Mouse (Mus musculus): Measurements from ENCODE around the gene Il13ra1. TPM values are rescaled to one million over a fixed set of nuclear protein-coding genes. Genes with fewer than 3 reads are reported as not detected.
A peak's percentile ranks its signal among the peaks of the same experiment; 100 is the strongest.

Gene Il13ra1
- 1 to 10 TPM; 3.8 to 4.3 TPM for total RNA-seq (2021)
- long read RNA-seq, experiment 1, transcript Il13ra1-201 (11 exons, 3,712 nt) = major isoform, 9 of 9 reads
- long read RNA-seq, experiment 1, partial matches to known transcripts = 0 of 9 reads
- long read RNA-seq, experiment 1, other reads (novel, unspliced or antisense) = 0 of 9 reads
- long read RNA-seq, experiment 2, transcript Il13ra1-201 (11 exons, 3,712 nt) = major isoform, 7 of 7 reads
- long read RNA-seq, experiment 2, partial matches to known transcripts = 0 of 7 reads
- long read RNA-seq, experiment 2, other reads (novel, unspliced or antisense) = 0 of 7 reads

DNA sequence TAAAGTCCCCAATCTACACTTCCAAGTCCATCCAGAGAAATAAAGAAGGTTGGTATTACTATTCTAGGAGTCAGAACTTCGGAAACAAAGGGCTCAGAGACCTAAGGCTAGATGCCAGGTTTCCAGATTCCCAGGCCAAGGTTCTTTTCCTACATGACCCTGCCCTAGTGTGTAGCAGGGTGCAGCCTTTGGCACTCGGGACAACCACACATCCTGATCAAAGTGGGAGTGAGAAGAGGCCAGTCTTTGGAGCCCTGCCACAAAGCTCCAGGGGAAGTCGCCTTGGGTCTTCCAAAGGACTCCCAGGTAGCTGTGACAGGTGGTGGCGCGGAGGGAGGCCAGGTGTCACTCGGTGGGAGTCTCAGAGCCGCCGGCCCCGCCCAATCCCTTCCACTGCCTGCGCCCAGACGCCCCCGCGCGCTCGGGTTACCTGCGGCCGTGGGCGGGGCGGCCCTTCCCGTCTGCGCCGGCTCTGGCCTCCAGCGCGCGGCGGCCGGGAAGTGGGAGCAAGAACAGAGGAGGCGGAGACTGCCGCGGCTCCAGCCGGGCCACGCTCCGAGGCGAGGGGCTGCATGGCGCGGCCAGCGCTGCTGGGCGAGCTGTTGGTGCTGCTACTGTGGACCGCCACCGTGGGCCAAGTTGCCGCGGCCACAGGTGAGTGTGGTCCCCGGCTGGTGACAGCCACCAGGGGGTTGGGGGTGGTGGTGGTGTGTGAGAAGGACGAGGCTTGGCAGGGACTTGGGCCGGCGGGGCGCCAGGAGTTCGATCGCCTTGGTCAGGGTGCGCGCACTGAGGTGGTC is at the start of gene Il13ra1:
Il13ra1 (plus strand) TSS at position 489 of the 800 bp plus-strand sequence.
- peak; percentile 17 to 22 for DNase-seq (ENCODE audit: extremely low spot score in 1 of 2, low spot score in 2 of 2)
- intact Hi-C loops (cut with DNase I) = no loop called here
- no peak for TF ChIP-seq CTCF (IDR thresholded peaks at IDR 0.05)
- Histone ChIP-seq H3K27ac (no peak within 1 kb of the TSS), H3K4me3 (peak within 1 kb of the TSS; percentile 47)

DNA sequence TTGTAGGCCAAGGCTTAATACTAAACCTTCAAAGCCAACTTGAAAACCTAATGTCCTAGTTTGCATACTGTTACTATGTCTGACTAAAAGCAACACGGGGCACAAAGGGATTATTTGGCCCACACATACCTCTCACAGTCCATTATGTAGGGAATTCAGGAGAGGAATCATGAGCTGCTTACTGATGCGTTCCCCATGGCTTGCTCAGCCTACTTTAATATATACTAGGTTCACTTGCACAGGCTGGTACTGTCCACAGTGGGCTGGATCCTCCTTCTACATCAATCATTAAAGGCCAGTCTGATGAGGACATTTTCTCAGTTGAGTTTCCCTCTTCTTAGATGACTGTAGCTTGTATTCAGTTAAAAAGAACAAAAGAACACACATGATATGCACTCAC is 37.9 kb upstream of the Il13ra1 start:
- DNase-seq (ENCODE audit: extremely low spot score in 1 of 2, low spot score in 2 of 2) = no peak
- H3K4me3 ChIP-seq = no peak overlapping the region
- no peak overlapping the region for H3K27ac ChIP-seq
- no peak for TF ChIP-seq CTCF (IDR thresholded peaks at IDR 0.05)
- intact Hi-C loops (cut with DNase I) = loop anchor here (10.0 kb wide), 1 partner anchor 81 kb away; no protein-coding TSS in a partner anchor

DNA sequence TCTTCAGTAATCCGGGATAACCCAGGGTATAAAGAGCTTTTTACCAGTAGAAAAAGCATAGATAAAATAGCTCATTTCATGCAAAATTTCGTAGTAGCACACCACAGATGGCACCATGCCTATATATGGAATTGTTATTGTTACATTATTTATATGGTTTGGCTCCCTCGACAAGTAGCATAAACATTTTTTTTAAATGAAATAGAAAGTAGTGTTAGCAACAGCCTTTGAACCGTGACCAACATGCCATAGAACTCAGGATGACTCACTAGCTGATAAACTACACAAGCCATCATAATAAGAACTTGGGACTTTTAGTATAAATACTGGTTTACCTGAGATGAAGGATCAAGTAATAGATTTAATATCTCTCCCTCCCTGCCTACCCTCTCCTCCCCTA is 34.7 kb upstream of the Il13ra1 start:
- no peak for DNase-seq (ENCODE audit: extremely low spot score in 1 of 2, low spot score in 2 of 2)
- no peak for TF ChIP-seq CTCF (IDR thresholded peaks at IDR 0.05)
- H3K4me3 ChIP-seq = no peak overlapping the region
- intact Hi-C loops (cut with DNase I) = loop anchor here (10.0 kb wide), 1 partner anchor 78 kb away; no protein-coding TSS in a partner anchor
- no peak overlapping the region for H3K27ac ChIP-seq

DNA sequence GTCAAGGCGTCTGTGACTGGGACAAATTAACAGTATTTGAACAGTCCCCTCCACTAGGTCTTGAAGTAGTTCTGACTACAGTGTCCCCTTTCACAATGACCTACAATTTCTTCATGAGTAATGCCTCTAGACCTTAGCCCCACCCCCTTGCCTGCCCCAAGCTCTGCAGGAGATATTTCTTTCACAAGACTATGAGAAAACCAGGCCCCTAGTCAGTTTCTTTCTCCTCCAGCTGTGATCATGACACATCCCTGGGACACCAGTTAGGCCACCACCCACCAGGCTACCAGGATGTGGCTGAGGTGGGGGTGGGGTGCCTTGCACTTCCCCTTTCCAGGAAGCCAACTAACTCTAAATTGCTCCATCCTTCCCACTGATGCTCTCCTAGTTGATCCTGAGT is 29.0 kb upstream of the Il13ra1 start:
- Histone ChIP-seq H3K27ac (no peak overlapping the region), H3K4me3 (no peak overlapping the region)
- no peak for DNase-seq (ENCODE audit: extremely low spot score in 1 of 2, low spot score in 2 of 2)
- no peak for TF ChIP-seq CTCF (IDR thresholded peaks at IDR 0.05)
- intact Hi-C loops (cut with DNase I) = no loop called here

DNA sequence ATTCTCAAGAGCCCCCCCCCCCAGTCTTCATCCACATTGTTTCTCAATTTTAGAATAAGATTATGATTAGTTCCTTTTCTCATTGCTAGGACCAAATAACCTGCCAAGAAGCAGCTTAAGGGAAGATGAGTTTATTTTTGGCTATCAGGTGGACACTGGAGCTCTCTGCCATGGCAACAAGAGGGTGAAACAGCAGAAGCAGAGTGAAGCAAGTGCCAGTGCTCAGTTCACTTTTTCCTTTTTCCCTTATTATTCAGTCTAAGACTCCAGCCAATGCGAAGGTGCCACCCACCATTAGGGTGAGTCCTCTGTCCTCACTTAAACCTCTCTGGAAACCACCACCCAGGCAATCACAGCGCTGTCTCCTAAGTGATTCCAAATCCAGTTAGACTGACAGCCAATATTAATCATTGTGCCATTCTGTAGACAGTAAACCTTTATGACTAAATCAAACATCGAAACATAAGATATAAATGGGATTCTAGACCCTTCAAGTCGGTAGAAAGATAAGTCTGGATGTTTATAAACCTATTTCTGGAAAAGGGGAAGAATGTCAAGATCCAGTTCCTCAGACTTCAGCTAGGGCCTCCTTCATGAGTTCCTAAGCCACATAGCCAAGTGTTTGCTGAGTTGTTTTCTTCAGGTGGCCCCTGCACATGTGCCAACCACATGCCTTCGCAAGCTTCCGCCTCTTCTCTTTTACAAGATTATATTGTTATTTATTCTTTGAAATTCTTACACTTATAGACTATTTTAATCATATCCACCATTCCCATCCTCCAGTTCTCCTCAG is 23.2 kb upstream of the Il13ra1 start:
- intact Hi-C loops (cut with DNase I) = no loop called here

DNA sequence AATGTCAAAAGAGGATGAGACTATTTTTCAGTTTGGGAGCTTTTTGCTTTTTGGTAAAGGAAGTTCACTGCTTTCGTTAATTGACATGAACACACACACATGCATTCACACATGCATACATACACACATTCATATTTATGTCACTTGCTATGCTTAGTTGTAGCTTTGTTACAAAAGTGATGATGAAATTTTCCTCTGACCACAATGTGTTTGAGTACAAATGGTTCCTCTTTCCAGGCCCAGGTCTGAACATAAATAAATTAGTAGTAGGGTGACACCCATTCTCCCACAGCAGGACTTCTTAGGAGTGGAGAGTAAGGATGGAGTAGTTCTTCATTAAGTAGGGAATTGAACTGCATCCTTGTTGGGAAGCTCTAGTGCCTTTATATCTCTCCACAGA is 11.0 kb upstream of the Il13ra1 start:
- no peak overlapping the region for H3K4me3 ChIP-seq
- H3K27ac ChIP-seq = no peak overlapping the region
- intact Hi-C loops (cut with DNase I) = no loop called here
- no peak for TF ChIP-seq CTCF (IDR thresholded peaks at IDR 0.05)
- DNase-seq (ENCODE audit: extremely low spot score in 1 of 2, low spot score in 2 of 2) = no peak

More for the DNA sequence above, 23.2 kb upstream of the Il13ra1 start:
- no peak for TF ChIP-seq CTCF (IDR thresholded peaks at IDR 0.05)
- no peak overlapping the region for H3K4me3 ChIP-seq
- no peak for DNase-seq (ENCODE audit: extremely low spot score in 1 of 2, low spot score in 2 of 2)
- H3K27ac ChIP-seq = no peak overlapping the region

DNA sequence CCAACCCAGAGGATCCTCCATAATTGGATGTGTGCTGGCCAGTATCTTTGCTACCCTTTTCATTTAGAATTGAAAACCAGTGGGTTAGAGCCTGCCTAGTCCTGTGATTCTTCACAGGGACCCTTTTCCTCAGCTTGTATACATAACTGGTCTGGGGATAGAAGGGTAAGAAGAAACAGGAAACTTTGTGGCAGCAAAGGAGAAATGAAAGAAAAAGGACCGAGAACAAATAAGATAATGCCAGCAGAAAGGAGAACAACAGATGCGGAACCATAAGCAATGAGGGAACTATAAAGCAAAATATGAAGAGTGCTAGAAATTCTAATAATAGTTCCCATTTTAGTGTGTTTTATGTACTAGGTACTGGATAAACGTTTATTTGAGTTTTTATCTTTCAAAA is 10.6 kb upstream of the Il13ra1 start:
- intact Hi-C loops (cut with DNase I) = no loop called here
- no peak overlapping the region for H3K27ac ChIP-seq

DNA sequence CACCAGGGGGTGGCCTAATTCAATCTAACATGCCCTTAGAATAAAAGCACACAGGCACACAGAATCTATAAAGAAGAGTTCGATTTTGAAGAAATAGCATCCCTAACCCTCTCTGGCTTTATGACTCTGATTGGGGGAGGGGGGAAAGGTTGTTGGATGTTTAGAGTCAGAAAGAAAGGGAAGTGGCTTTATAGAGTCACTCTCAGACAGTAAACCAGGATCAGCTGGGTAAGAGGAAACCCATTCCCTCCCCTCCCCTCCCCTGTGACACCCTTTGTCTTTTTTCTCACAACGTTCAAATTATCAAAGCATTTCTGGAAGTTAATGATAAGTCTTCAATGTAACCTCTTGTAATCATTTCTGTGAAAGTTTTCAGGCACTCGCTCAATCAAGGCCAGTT is 3.3 kb upstream of the Il13ra1 start:
- no peak for DNase-seq (ENCODE audit: extremely low spot score in 1 of 2, low spot score in 2 of 2)
- intact Hi-C loops (cut with DNase I) = no loop called here
- H3K27ac ChIP-seq = no peak overlapping the region
- no peak; the same call in 1 of the 2 replicates for TF ChIP-seq CTCF (IDR thresholded peaks at IDR 0.05)
- H3K4me3 ChIP-seq = no peak overlapping the region

More for the DNA sequence above, 10.6 kb upstream of the Il13ra1 start:
- no peak for TF ChIP-seq CTCF (IDR thresholded peaks at IDR 0.05)
- no peak for DNase-seq (ENCODE audit: extremely low spot score in 1 of 2, low spot score in 2 of 2)
- H3K4me3 ChIP-seq = no peak overlapping the region

DNA sequence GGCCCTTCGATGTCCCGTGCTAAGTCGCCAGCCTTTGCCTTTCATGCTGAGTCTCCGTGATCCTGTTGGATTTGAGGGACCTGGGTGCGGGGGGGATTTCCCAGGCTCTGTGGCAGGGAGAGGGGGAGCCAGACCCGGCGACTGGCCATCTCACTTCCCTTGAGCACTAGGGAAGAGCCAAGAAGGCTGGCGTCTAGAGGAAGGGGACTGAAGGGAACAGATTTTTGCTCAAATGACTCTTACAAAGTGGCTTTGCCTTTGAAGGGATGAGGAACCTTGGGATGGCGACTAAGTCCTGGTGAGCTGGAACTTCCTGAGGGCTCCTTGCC is 476 bp downstream of the Il13ra1 start:
- DNase-seq (ENCODE audit: extremely low spot score in 1 of 2, low spot score in 2 of 2) = no peak
- intact Hi-C loops (cut with DNase I) = no loop called here

DNA sequence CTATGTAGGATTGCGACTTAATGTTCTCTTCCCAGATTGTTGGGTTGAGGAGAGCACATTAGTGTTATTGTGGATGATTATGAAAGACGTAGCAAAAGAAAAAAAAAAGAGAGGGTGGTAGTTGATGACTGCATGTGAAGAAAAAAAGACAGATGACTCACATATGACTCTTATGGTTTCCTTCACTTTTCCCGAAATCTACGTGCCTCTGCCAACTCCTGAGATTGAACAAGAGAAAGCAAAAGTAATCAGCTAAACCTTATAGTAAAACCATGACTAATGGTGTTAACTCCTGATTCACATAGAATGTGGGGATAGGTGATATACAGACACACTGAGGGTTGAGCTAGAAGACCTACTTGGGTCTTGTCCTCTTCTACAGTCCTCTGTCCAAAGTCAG is 3.3 kb downstream of the Il13ra1 start:
- DNase-seq (ENCODE audit: extremely low spot score in 1 of 2, low spot score in 2 of 2) = no peak
- no peak for TF ChIP-seq CTCF (IDR thresholded peaks at IDR 0.05)
- intact Hi-C loops (cut with DNase I) = no loop called here
- Histone ChIP-seq H3K27ac (no peak overlapping the region), H3K4me3 (no peak overlapping the region)

More for the DNA sequence above, 476 bp downstream of the Il13ra1 start:
- peak overlapping the region; percentile 47 for H3K4me3 ChIP-seq
- H3K27ac ChIP-seq = no peak overlapping the region
- no peak for TF ChIP-seq CTCF (IDR thresholded peaks at IDR 0.05)

DNA sequence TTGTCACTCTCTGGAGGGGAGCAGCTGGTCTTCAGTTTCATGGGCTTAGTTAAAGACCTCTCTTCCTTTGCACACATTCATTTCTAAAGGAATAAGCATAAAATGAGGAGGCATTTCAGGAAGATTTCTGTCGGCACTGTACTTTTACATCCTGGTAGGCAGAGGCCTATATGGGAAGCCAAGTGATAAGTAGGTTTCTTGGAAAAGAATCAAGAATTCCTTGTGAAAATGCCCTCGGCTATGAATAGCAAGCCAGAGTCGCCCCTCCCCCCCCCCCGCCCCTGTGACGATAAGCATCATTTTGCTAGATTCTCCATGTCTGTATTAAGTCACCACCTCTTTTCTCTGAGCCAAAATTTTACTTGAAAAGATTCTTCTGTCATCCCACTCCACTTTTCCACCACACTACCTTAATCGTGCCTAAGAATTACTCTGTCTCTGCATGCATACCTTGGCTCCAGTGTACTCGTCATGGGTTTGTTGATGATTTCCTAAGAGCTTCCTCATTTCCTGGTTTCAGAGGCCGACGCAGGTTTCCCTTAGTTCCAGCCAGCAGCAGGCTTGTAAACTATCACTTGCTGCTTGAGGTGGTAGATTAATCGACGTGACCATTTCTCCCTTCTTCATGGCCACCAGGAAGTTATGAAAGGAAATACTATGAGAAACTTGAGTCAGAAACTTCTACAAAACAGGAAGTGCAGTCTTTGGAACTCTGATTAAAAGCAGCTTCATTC is 17.3 kb downstream of the Il13ra1 start:
- no peak for TF ChIP-seq CTCF (IDR thresholded peaks at IDR 0.05)

More for the DNA sequence above, 17.3 kb downstream of the Il13ra1 start:
- H3K4me3 ChIP-seq = no peak overlapping the region
- no peak overlapping the region for H3K27ac ChIP-seq
- DNase-seq (ENCODE audit: extremely low spot score in 1 of 2, low spot score in 2 of 2) = no peak
- intact Hi-C loops (cut with DNase I) = no loop called here
